ENCODE assay signal across 8 mouse cellular contexts in genomic region chr4:123183239-123184056, GRCm38 (mm10). TPM values are rescaled to one million over a fixed set of nuclear protein-coding genes. Genes with fewer than 3 reads are reported as not detected.
DNase-seq lines count a peak whose midpoint lies in the region; ATAC-seq and TF ChIP-seq lines count a peak whose summit lies in the region.

No protein-coding gene starts in this region.

- peak; percentile 89 for DNase-seq in embryonic facial prominence, embryonic 14.5 days (ENCODE audit: low spot score)
- peak; percentile 74 for DNase-seq in kidney, adult 9 months
- DNase-seq in skeletal muscle tissue, adult 2 months (ENCODE audit: low read depth, low spot score) = peak; percentile 34

- ATAC-seq in embryonic facial prominence, embryonic 14.5 days (ENCODE audit: low read depth) = peak; percentile 93
- ATAC-seq in heart, embryonic 11.5 days (replicated peaks; ENCODE audit: insufficient number of reproducible peaks, low FRiP score, low TSS enrichment) = peak; percentile 82
- peak; percentile 83 for ATAC-seq in limb, embryonic 12.5 days (ENCODE audit: insufficient number of reproducible peaks, insufficient read depth, low FRiP score, low TSS enrichment, low read depth)
- peak; percentile 95 for ATAC-seq in midbrain, embryonic 13.5 days
- no peak for ATAC-seq in erythroid progenitor cell, adult 5-6 weeks (replicated peaks; ENCODE audit: low FRiP score, poor library complexity, severe bottlenecking)

- H3K27ac ChIP-seq in bone marrow macrophage, adult 2 months (ENCODE audit: insufficient read depth, low read depth, low read length) = no peak overlapping the region
- H3K27ac ChIP-seq in embryonic facial prominence, embryonic 14.5 days (replicated peaks; ENCODE audit: low read depth, low read length) = no peak overlapping the region
- H3K27ac ChIP-seq in heart, embryonic 11.5 days (ENCODE audit: low read depth, low read length) = no peak overlapping the region
- H3K27ac ChIP-seq in limb, embryonic 12.5 days = no peak overlapping the region
- H3K27ac ChIP-seq in midbrain, embryonic 13.5 days = peak overlapping the region; percentile 59; the same call in 1 of the 2 replicates

- WGBS in embryonic facial prominence, embryonic 14.5 days = 10% methylated on average over 42 of the region's 44 CpGs
- WGBS in heart, embryonic 11.5 days (ENCODE audit: insufficient replicate concordance) = 10% methylated on average over 44 of the region's 44 CpGs
- WGBS in limb, embryonic 12.5 days = 11% methylated on average over 44 of the region's 44 CpGs
- 12% methylated on average over 43 of the region's 44 CpGs for WGBS in midbrain, embryonic 13.5 days

- H3K4me3 ChIP-seq in bone marrow macrophage, adult 2 months (ENCODE audit: insufficient read depth, low read length) = peak overlapping the region; percentile 35
- H3K4me3 ChIP-seq in embryonic facial prominence, embryonic 14.5 days (ENCODE audit: low read depth, low read length) = peak overlapping the region; percentile 44
- peak overlapping the region; percentile 46 for H3K4me3 ChIP-seq in heart, embryonic 11.5 days (ENCODE audit: low read depth, low read length)
- H3K4me3 ChIP-seq in limb, embryonic 12.5 days (replicated peaks) = peak overlapping the region; percentile 46
- peak overlapping the region; percentile 47 for H3K4me3 ChIP-seq in midbrain, embryonic 13.5 days (replicated peaks)

- H3K27me3 ChIP-seq in embryonic facial prominence, embryonic 14.5 days (replicated peaks; ENCODE audit: control insufficient read depth, insufficient read depth, low read length) = peaks cover 62% of the 10 kb centered on the region
- H3K27me3 ChIP-seq in heart, embryonic 11.5 days (ENCODE audit: control insufficient read depth, insufficient read depth, low read length) = peaks cover 83% of the 10 kb centered on the region
- peaks cover 91% of the 10 kb centered on the region for H3K27me3 ChIP-seq in limb, embryonic 12.5 days
- peaks cover 69% of the 10 kb centered on the region for H3K27me3 ChIP-seq in midbrain, embryonic 13.5 days

- peak overlapping the region; percentile 79 for H3K4me2 ChIP-seq in embryonic facial prominence, embryonic 14.5 days (ENCODE audit: low read depth, low read length)
- H3K4me2 ChIP-seq in heart, embryonic 11.5 days = peak overlapping the region; percentile 79
- H3K4me2 ChIP-seq in limb, embryonic 12.5 days = peak overlapping the region; percentile 72
- H3K4me2 ChIP-seq in midbrain, embryonic 13.5 days (replicated peaks) = peak overlapping the region; percentile 62

- no peaks in the 10 kb centered on the region for H3K36me3 ChIP-seq in embryonic facial prominence, embryonic 14.5 days (ENCODE audit: control insufficient read depth, insufficient read depth, low read length)
- no peaks in the 10 kb centered on the region for H3K36me3 ChIP-seq in heart, embryonic 11.5 days (ENCODE audit: control insufficient read depth, insufficient read depth, low read length)
- H3K36me3 ChIP-seq in limb, embryonic 12.5 days = no peaks in the 10 kb centered on the region
- no peaks in the 10 kb centered on the region for H3K36me3 ChIP-seq in midbrain, embryonic 13.5 days

- no peak for TF ChIP-seq CTCF in bone marrow macrophage, adult 2 months (IDR thresholded peaks at IDR 0.05; ENCODE audit: low read depth, low read length)

- TF ChIP-seq POLR2A in bone marrow macrophage, adult 2 months (IDR thresholded peaks at IDR 0.05; ENCODE audit: borderline replicate concordance, low read depth, low read length) = no peak

- H3K9ac ChIP-seq in embryonic facial prominence, embryonic 14.5 days (ENCODE audit: low read depth, low read length) = peak overlapping the region; percentile 15
- peak overlapping the region; percentile 36; the same call in 1 of the 2 replicates for H3K9ac ChIP-seq in heart, embryonic 11.5 days (ENCODE audit: low read depth, low read length)
- H3K9ac ChIP-seq in limb, embryonic 12.5 days (replicated peaks) = peak overlapping the region; percentile 5; the same call in 1 of the 2 replicates
- H3K9ac ChIP-seq in midbrain, embryonic 13.5 days (replicated peaks) = peak overlapping the region; percentile 57

- H3K4me1 ChIP-seq in bone marrow macrophage, adult 2 months (ENCODE audit: control insufficient read depth, insufficient read depth, low read length) = no peaks in the 10 kb centered on the region
- peaks cover 12% of the 10 kb centered on the region; the same call in 1 of the 2 replicates for H3K4me1 ChIP-seq in embryonic facial prominence, embryonic 14.5 days (ENCODE audit: control insufficient read depth, insufficient read depth, low read length)
- H3K4me1 ChIP-seq in heart, embryonic 11.5 days (ENCODE audit: control insufficient read depth, insufficient read depth, low read length) = peaks cover 11% of the 10 kb centered on the region
- peaks cover 16% of the 10 kb centered on the region for H3K4me1 ChIP-seq in limb, embryonic 12.5 days (replicated peaks)
- peaks cover 33% of the 10 kb centered on the region for H3K4me1 ChIP-seq in midbrain, embryonic 13.5 days (replicated peaks)

- H3K9me3 ChIP-seq in embryonic facial prominence, embryonic 14.5 days (ENCODE audit: control insufficient read depth, low read length) = no peaks in the 10 kb centered on the region
- H3K9me3 ChIP-seq in heart, embryonic 11.5 days (replicated peaks; ENCODE audit: control insufficient read depth, low read length) = no peaks in the 10 kb centered on the region
- H3K9me3 ChIP-seq in limb, embryonic 12.5 days = no peaks in the 10 kb centered on the region
- H3K9me3 ChIP-seq in midbrain, embryonic 13.5 days = no peaks in the 10 kb centered on the region

RNA-seq across cellular contexts. Expression of gene Hpcal4, which starts 0.4 kb away (rescaled TPM):
- polyA plus RNA-seq in bone marrow macrophage, adult 2 months (2012; ENCODE audit: insufficient read depth, insufficient read length, missing spikeins) = not detected in 2 replicates
- 0.50 and 0.81 TPM in 2 replicates for polyA plus RNA-seq in embryonic facial prominence, embryonic 14.5 days (2014; fragmentation: Nextera tagmentation; extraction: Ambion mirVana)
- 1.9 and 2.4 TPM in 2 replicates for polyA plus RNA-seq in heart, embryonic 11.5 days (2014; fragmentation: Nextera tagmentation; extraction: Ambion mirVana)
- 0.10 and 0.73 TPM in 2 replicates for polyA plus RNA-seq in limb, embryonic 12.5 days (2016; fragmentation: Nextera tagmentation; extraction: Ambion mirVana)
- 14.1 and 16.5 TPM in 2 replicates for polyA plus RNA-seq in midbrain, embryonic 13.5 days (2015; fragmentation: Nextera tagmentation; extraction: Ambion mirVana)
- total RNA-seq in erythroid progenitor cell, adult 5-6 weeks (2015; ENCODE audit: low replicate concordance) = not detected in 2 replicates
- total RNA-seq in erythroid progenitor cell, adult 5-6 weeks (2017; ENCODE audit: low replicate concordance) = not detected in 2 replicates

RNA-seq across cellular contexts. Expression of gene Nt5c1a, which starts 17.9 kb away (rescaled TPM):
- polyA plus RNA-seq in bone marrow macrophage, adult 2 months (2012; ENCODE audit: insufficient read depth, insufficient read length, missing spikeins) = not detected in 2 replicates
- polyA plus RNA-seq in embryonic facial prominence, embryonic 14.5 days (2014; fragmentation: Nextera tagmentation; extraction: Ambion mirVana) = 0.22 TPM in 1 of 2 replicates, not detected in the other
- polyA plus RNA-seq in heart, embryonic 11.5 days (2014; fragmentation: Nextera tagmentation; extraction: Ambion mirVana) = 0.37 and 0.39 TPM in 2 replicates
- polyA plus RNA-seq in limb, embryonic 12.5 days (2016; fragmentation: Nextera tagmentation; extraction: Ambion mirVana) = not detected in 2 replicates
- not detected in 2 replicates for polyA plus RNA-seq in midbrain, embryonic 13.5 days (2015; fragmentation: Nextera tagmentation; extraction: Ambion mirVana)
- total RNA-seq in erythroid progenitor cell, adult 5-6 weeks (2015; ENCODE audit: low replicate concordance) = not detected in 2 replicates
- not detected in 2 replicates for total RNA-seq in erythroid progenitor cell, adult 5-6 weeks (2017; ENCODE audit: low replicate concordance)

RNA-seq across cellular contexts. Expression of gene Ppie, which starts 43.7 kb away (rescaled TPM):
- 20.5 and 20.7 TPM in 2 replicates for polyA plus RNA-seq in bone marrow macrophage, adult 2 months (2012; ENCODE audit: insufficient read depth, insufficient read length, missing spikeins)
- 77.8 and 84.3 TPM in 2 replicates for polyA plus RNA-seq in embryonic facial prominence, embryonic 14.5 days (2014; fragmentation: Nextera tagmentation; extraction: Ambion mirVana)
- 63.4 and 65.1 TPM in 2 replicates for polyA plus RNA-seq in heart, embryonic 11.5 days (2014; fragmentation: Nextera tagmentation; extraction: Ambion mirVana)
- polyA plus RNA-seq in limb, embryonic 12.5 days (2016; fragmentation: Nextera tagmentation; extraction: Ambion mirVana) = 114 and 117 TPM in 2 replicates
- polyA plus RNA-seq in midbrain, embryonic 13.5 days (2015; fragmentation: Nextera tagmentation; extraction: Ambion mirVana) = 74.2 and 77.2 TPM in 2 replicates
- total RNA-seq in erythroid progenitor cell, adult 5-6 weeks (2015; ENCODE audit: low replicate concordance) = 3.8 and 6.5 TPM in 2 replicates
- 1.7 and 7.4 TPM in 2 replicates for total RNA-seq in erythroid progenitor cell, adult 5-6 weeks (2017; ENCODE audit: low replicate concordance)

RNA-seq across cellular contexts. Expression of gene Heyl, which starts 49.9 kb away (rescaled TPM):
- not detected in 2 replicates for polyA plus RNA-seq in bone marrow macrophage, adult 2 months (2012; ENCODE audit: insufficient read depth, insufficient read length, missing spikeins)
- 18.4 and 19.1 TPM in 2 replicates for polyA plus RNA-seq in embryonic facial prominence, embryonic 14.5 days (2014; fragmentation: Nextera tagmentation; extraction: Ambion mirVana)
- 6.2 and 6.7 TPM in 2 replicates for polyA plus RNA-seq in heart, embryonic 11.5 days (2014; fragmentation: Nextera tagmentation; extraction: Ambion mirVana)
- polyA plus RNA-seq in limb, embryonic 12.5 days (2016; fragmentation: Nextera tagmentation; extraction: Ambion mirVana) = 2.8 and 3.2 TPM in 2 replicates
- polyA plus RNA-seq in midbrain, embryonic 13.5 days (2015; fragmentation: Nextera tagmentation; extraction: Ambion mirVana) = 5.5 and 6.6 TPM in 2 replicates
- total RNA-seq in erythroid progenitor cell, adult 5-6 weeks (2015; ENCODE audit: low replicate concordance) = 0.72 TPM in 1 of 2 replicates, not detected in the other
- total RNA-seq in erythroid progenitor cell, adult 5-6 weeks (2017; ENCODE audit: low replicate concordance) = 0.13 TPM in 1 of 2 replicates, not detected in the other

Comparison
In these comparisons a context has a peak if more than half of its experiments do, and no peak if none do; other contexts are left out.
1. DNase-seq: peak in every context shown above with its lines; median percentile 89 in embryonic facial prominence, embryonic 14.5 days; 74 in kidney, adult 9 months; 34 in skeletal muscle tissue, adult 2 months.
2. H3K9ac ChIP-seq: peak in every context shown above with its lines; median percentile 57 in midbrain, embryonic 13.5 days; 36 in heart, embryonic 11.5 days; 15 in embryonic facial prominence, embryonic 14.5 days; 5 in limb, embryonic 12.5 days.